Mouse (Mus musculus) lung, postnatal 0 days (tissue): ENCODE results near the gene Zfp677.

Source experiments
- CTCF ChIP-seq: IDR thresholded peaks from 2 replicates; pipeline ENCODE4 v1.5.1; 2016; ENCODE audit warnings: antibody characterized with exemption, mild to moderate bottlenecking
- EP300 ChIP-seq: IDR thresholded peaks from 2 replicates; pipeline ENCODE4 v1.6.1; 2016; ENCODE audit warnings: antibody characterized with exemption, mild to moderate bottlenecking, control low read depth

DNA sequence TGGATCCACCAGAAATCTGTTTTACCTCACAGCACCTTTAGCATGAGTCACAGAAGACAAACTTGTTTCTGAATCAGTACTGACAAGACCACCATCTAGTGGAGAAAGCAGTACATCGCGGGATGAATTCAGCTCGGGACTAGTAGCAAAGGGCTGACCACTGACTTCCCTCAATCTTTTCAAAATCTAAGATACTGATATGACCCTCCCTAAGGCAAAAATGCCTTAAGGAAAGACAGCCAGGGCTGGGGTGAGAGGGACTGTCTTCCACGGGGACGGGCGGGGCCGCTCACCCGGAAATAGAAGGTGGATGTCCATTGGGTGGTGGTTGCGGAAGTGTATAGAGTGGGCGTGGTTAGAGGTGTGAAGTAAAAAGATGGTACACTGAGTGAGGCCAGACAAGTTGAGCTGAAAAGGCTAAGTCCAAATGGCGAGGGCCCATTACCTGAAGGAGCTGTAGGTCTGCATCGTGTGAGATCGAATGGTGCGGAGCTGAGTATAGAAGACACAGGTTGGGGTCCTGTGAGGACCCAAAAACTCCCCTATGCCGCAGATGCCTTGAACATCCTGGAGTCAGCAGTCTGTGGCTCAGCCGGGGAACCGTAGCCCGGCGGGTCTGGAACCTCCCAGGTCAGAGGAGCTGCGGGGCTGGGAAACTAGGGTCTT lies at the start of gene Zfp677:
- TF ChIP-seq CTCF (peak; percentile 74), EP300 (0 out of 2 replicates have a peak, but pooled peaks have one; percentile 17)
